Mouse (Mus musculus): ENCODE measurements at regions not wholly inside any gene's neighbourhood (a gene's known extent, or its start where the extent isn't known, plus 50 kb on each side); places are given as distances from the start of the nearest gene placed in this dataset.

DNA sequence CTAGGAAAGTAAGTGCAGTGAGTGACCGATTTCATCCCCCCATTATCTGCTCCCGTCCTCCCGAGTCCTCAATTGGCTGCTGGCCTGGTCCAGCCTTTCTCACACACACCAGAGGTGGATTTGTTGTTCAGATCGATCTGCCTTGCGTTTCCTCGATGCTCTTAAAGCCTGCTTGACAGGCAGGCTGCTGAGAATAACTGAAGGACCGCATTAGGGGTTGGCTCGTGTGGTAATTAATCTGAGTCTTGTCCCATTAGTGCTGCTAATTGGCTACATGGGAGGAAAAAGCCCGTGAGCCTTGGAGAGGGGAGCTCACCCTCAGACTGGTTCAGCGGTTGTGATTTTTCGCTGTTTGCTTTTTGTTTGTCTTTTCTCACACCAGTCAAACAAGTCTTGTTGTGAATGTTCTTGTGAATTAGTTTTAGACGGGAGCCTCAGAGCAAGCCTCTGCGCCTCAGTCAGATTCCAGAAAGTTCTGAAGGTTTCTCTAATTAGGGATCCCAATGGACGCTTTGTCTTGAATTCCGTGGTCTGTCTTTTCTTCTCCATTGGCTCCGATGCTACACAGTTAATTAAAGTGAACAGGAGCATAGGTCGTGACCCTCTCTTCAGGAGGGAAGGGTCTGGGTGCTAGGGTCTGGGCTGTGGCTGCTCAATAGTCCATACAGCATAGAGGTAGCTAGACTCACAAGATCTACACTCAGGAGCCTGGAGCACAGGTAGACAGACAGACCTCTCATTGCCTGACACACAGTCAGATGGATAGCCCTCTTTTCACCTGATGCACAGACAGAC is 226.1 kb upstream of the BB014433 start:
- WGBS, result 36% methylated on average over 17 of the region's 17 CpGs
- H3K9me3 ChIP-seq (ENCODE audit: control insufficient read depth, low read length), result no peaks in the 10 kb centered on the region
- ATAC-seq (ENCODE audit: low FRiP score, low TSS enrichment) (no peak), DNase-seq (ENCODE audit: low spot score) (no peak)
- H3K27me3 ChIP-seq (ENCODE audit: control insufficient read depth, insufficient read depth, low read length), result no peaks in the 10 kb centered on the region
- H3K4me1 ChIP-seq (replicated peaks; ENCODE audit: control insufficient read depth, insufficient read depth), result no peaks in the 10 kb centered on the region
- no peaks in the 10 kb centered on the region for H3K36me3 ChIP-seq (ENCODE audit: control insufficient read depth, insufficient read depth, low read length)
- H3K4me2 ChIP-seq (replicated peaks; ENCODE audit: low read depth), result no peak overlapping the region
- no peak overlapping the region for H3K4me3 ChIP-seq (ENCODE audit: low read depth, low read length)
- H3K27ac ChIP-seq (replicated peaks), result no peak overlapping the region
- TF ChIP-seq EP300 (optimal IDR thresholded peaks at IDR 0.05) (no peak), CTCF (IDR thresholded peaks at IDR 0.05; ENCODE audit: low read depth) (no peak)
- no peak overlapping the region for H3K9ac ChIP-seq (ENCODE audit: low read length)

DNA sequence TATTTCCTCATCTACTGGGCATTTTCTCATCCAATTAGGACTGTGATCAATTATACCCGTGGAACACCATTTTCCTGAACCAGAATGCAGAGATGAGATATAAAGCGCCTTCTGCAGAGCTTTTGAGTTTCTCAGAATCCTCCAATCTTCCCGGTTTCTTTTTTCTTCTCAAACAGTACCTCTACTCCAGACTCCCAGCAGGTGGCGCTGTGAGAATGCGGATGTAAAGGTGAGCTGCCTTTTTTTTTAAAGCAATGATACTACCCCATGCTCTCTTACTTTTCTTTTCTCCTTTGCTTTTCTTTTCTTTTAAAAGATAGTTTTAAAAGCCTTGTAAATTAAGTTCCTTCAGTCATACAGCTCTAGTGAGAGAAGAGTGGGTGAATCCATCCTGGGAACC is 224.4 kb upstream of the BB014433 start:
- Histone ChIP-seq H3K4me2 (replicated peaks; ENCODE audit: low read depth) (no peak overlapping the region), H3K9me3 (ENCODE audit: control insufficient read depth, low read length) (no peaks in the 10 kb centered on the region), H3K4me1 (replicated peaks; ENCODE audit: control insufficient read depth, insufficient read depth) (no peaks in the 10 kb centered on the region), H3K27ac (replicated peaks) (no peak overlapping the region), H3K27me3 (ENCODE audit: control insufficient read depth, insufficient read depth, low read length) (no peaks in the 10 kb centered on the region), H3K4me3 (ENCODE audit: low read depth, low read length) (no peak overlapping the region), H3K36me3 (ENCODE audit: control insufficient read depth, insufficient read depth, low read length) (no peaks in the 10 kb centered on the region), H3K9ac (ENCODE audit: low read length) (no peak overlapping the region)
- DNase-seq (ENCODE audit: low spot score) (peak; percentile 75), ATAC-seq (ENCODE audit: low FRiP score, low TSS enrichment) (no peak)
- WGBS, result 10% methylated on average over 5 of the region's 5 CpGs
- peak; percentile 85 for TF ChIP-seq CTCF (IDR thresholded peaks at IDR 0.05; ENCODE audit: low read depth)
- TF ChIP-seq EP300 (optimal IDR thresholded peaks at IDR 0.05), result no peak

DNA sequence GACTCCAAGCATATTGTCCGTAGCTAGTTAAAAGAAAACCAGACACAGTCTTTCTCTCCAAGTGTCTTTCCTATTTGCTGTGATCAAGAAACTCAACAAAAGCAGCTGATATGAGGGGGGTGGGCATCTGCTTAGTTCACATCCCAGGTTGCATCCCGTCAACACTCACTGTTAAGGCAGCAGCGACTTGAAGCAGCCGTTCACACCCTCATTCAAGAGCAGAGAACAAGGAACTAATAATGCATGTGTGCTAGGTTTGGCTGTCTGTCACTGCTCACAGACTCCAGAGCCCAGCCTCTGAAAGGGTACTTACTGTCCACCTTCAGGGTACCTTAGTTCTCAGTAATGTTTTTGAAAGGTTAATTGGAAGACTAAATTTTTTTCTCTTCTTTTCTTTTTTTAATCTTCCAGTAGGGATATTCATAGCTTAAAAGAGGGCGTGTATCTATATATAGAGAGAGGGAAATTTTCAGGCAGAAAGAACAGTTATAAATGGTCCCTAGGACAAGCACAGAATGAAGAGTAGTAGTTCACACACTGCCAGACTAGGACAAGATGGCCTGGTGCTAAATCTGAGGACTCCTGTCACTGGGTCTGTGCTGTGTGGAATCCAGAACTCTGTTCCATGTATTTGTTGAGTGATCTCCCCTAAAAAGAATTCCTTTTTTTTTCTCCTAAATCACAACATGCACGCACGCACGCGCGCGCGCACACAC is 199.1 kb upstream of the BB014433 start:
- 92% methylated on average over 12 of the region's 12 CpGs for WGBS
- no peak for ATAC-seq (ENCODE audit: low FRiP score, low TSS enrichment)

DNA sequence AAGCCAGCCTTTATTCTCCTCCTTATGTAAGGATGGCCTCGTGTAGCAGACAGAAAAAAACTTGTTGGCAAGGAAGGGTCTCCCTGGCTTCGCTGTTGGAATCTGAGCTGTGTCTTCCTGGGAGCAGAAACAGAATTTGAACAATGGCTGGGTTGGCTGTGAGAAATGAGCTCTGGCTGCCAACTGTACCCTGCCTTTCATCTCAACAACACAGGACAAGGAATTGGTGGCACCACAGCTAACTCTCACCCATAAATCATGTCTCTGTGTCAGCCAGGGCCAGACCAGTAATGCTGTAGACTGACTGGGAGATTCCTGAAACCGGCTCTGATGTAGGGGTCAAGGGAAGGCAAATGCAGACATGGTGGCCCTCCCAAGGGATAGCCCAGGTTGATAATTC is 189.5 kb upstream of the BB014433 start:
- Histone ChIP-seq H3K27me3 (ENCODE audit: control insufficient read depth, insufficient read depth, low read length) (no peaks in the 10 kb centered on the region), H3K27ac (replicated peaks) (no peak overlapping the region), H3K4me2 (replicated peaks; ENCODE audit: low read depth) (no peak overlapping the region), H3K4me3 (ENCODE audit: low read depth, low read length) (no peak overlapping the region), H3K9ac (ENCODE audit: low read length) (no peak overlapping the region), H3K36me3 (ENCODE audit: control insufficient read depth, insufficient read depth, low read length) (no peaks in the 10 kb centered on the region), H3K9me3 (ENCODE audit: control insufficient read depth, low read length) (no peaks in the 10 kb centered on the region), H3K4me1 (replicated peaks; ENCODE audit: control insufficient read depth, insufficient read depth) (no peaks in the 10 kb centered on the region)
- TF ChIP-seq EP300 (optimal IDR thresholded peaks at IDR 0.05), result no peak
- no peak for TF ChIP-seq CTCF (IDR thresholded peaks at IDR 0.05; ENCODE audit: low read depth)
- WGBS, result 55% methylated on average over 3 of the region's 3 CpGs
- DNase-seq (ENCODE audit: low spot score) (no peak), ATAC-seq (ENCODE audit: low FRiP score, low TSS enrichment) (no peak)

More for the DNA sequence above, 199.1 kb upstream of the BB014433 start:
- Histone ChIP-seq H3K27me3 (ENCODE audit: control insufficient read depth, insufficient read depth, low read length) (no peaks in the 10 kb centered on the region), H3K4me1 (replicated peaks; ENCODE audit: control insufficient read depth, insufficient read depth) (no peaks in the 10 kb centered on the region), H3K9me3 (ENCODE audit: control insufficient read depth, low read length) (no peaks in the 10 kb centered on the region), H3K27ac (replicated peaks) (no peak overlapping the region), H3K4me2 (replicated peaks; ENCODE audit: low read depth) (no peak overlapping the region), H3K4me3 (ENCODE audit: low read depth, low read length) (no peak overlapping the region), H3K36me3 (ENCODE audit: control insufficient read depth, insufficient read depth, low read length) (no peaks in the 10 kb centered on the region), H3K9ac (ENCODE audit: low read length) (no peak overlapping the region)
- TF ChIP-seq EP300 (optimal IDR thresholded peaks at IDR 0.05), result no peak
- no peak for TF ChIP-seq CTCF (IDR thresholded peaks at IDR 0.05; ENCODE audit: low read depth)
- no peak for DNase-seq (ENCODE audit: low spot score)

DNA sequence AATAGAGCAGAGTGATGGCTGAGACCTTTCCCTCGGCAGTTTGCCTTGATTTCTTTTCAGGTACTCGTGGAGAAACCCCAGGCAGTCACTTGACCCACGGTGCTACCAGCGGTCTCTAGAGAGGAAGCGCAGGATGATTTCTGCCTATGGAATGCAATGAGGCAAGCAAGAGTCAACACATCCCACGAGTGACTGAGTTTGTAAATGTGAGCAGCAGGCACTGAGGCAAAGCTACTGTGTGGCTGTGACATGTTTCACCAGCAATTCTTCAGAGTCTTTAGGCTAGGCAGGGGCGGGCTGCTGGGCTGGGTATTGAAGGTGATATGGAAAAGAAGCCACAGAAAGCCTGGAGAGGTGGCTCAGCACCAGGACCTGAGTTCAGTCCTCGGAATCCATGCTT is 187.4 kb upstream of the BB014433 start:
- Histone ChIP-seq H3K36me3 (ENCODE audit: control insufficient read depth, insufficient read depth, low read length) (no peaks in the 10 kb centered on the region), H3K27ac (replicated peaks) (no peak overlapping the region), H3K4me3 (ENCODE audit: low read depth, low read length) (no peak overlapping the region), H3K9me3 (ENCODE audit: control insufficient read depth, low read length) (no peaks in the 10 kb centered on the region), H3K4me1 (replicated peaks; ENCODE audit: control insufficient read depth, insufficient read depth) (no peaks in the 10 kb centered on the region), H3K27me3 (ENCODE audit: control insufficient read depth, insufficient read depth, low read length) (no peaks in the 10 kb centered on the region), H3K4me2 (replicated peaks; ENCODE audit: low read depth) (no peak overlapping the region), H3K9ac (ENCODE audit: low read length) (no peak overlapping the region)
- no peak for DNase-seq (ENCODE audit: low spot score)
- ATAC-seq (ENCODE audit: low FRiP score, low TSS enrichment), result no peak
- no peak for TF ChIP-seq CTCF (IDR thresholded peaks at IDR 0.05; ENCODE audit: low read depth)
- TF ChIP-seq EP300 (optimal IDR thresholded peaks at IDR 0.05), result no peak
- WGBS, result 55% methylated on average over 8 of the region's 8 CpGs

DNA sequence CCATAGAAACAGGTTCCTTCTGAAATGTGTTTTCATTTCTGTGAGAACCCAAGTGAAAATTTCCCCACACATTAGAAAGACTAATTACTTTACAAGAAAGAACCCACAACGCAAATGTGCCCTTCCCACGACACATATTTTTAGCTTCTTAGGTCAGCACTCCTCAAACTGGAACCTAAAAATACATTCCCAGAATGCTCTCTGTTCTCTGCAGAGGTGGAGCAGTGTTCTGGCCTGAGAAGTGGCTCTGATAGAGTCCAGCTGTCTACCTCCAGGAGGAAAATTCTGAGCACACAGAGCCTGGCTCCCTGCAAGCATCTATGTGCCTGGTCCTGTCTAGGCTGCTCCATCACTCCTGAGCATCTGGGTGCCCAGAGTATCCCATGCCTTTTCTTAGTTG is 184.3 kb upstream of the BB014433 start:
- TF ChIP-seq CTCF (IDR thresholded peaks at IDR 0.05; ENCODE audit: low read depth) (no peak), EP300 (optimal IDR thresholded peaks at IDR 0.05) (no peak)
- Histone ChIP-seq H3K4me2 (replicated peaks; ENCODE audit: low read depth) (no peak overlapping the region), H3K4me3 (ENCODE audit: low read depth, low read length) (no peak overlapping the region), H3K27ac (replicated peaks) (no peak overlapping the region), H3K36me3 (ENCODE audit: control insufficient read depth, insufficient read depth, low read length) (no peaks in the 10 kb centered on the region), H3K9ac (ENCODE audit: low read length) (no peak overlapping the region), H3K27me3 (ENCODE audit: control insufficient read depth, insufficient read depth, low read length) (no peaks in the 10 kb centered on the region), H3K4me1 (replicated peaks; ENCODE audit: control insufficient read depth, insufficient read depth) (no peaks in the 10 kb centered on the region), H3K9me3 (ENCODE audit: control insufficient read depth, low read length) (no peaks in the 10 kb centered on the region)
- ATAC-seq (ENCODE audit: low FRiP score, low TSS enrichment) (no peak), DNase-seq (ENCODE audit: low spot score) (no peak)
- WGBS, result 36% methylated on average over 2 of the region's 2 CpGs

Data from stomach, postnatal 0 days (tissue).